Mouse (Mus musculus): ENCODE measurements around the gene Rhox3h.
"Not testable (repeated sequence)": the region's sequence is repeated elsewhere in the genome, so short reads cannot be mapped to it uniquely, and the experiment has no call there.

The Rhox3h gene

GRCm38 (mm10) chrX:37668664-37669063 lies at the start of gene Rhox3h:
Rhox3h (minus strand) TSS chrX:37668764.
- not testable (repeated sequence) for DNase-seq (ENCODE audit: low read depth, low spot score)

DNA sequence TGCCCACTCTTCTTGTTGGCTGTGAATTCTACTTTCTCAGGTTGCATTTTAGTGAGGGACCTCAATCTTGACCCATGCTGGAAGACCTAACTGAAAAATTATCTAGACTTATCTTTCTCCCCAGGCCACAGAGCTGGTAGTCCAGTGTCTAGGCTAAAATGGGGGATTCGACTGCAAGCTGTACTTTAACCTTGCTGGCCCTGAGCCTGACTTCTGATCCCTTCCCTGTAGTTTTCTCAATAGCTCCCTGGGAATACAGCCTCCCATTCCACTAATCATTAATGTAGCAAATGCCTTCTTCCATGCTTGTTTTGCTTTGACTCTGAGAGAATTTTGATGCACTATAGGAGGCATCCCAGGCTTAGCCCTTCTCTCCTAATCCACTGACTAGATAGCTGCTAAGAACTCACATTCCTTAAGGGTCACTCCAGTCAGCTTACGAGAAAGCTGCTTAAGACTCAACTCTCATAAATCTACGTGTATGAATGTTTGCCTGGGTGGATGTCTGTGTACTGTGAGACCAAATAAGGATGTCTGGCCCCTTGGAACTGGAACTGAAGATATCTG lies 33.3 kb upstream of the Rhox3h start:
- no peak for DNase-seq (ENCODE audit: low read depth, low spot score)

GRCm38 (mm10) chrX:37692261-37692660 lies 23.7 kb upstream of the Rhox3h start:
- DNase-seq (ENCODE audit: low read depth, low spot score), result no peak

DNA sequence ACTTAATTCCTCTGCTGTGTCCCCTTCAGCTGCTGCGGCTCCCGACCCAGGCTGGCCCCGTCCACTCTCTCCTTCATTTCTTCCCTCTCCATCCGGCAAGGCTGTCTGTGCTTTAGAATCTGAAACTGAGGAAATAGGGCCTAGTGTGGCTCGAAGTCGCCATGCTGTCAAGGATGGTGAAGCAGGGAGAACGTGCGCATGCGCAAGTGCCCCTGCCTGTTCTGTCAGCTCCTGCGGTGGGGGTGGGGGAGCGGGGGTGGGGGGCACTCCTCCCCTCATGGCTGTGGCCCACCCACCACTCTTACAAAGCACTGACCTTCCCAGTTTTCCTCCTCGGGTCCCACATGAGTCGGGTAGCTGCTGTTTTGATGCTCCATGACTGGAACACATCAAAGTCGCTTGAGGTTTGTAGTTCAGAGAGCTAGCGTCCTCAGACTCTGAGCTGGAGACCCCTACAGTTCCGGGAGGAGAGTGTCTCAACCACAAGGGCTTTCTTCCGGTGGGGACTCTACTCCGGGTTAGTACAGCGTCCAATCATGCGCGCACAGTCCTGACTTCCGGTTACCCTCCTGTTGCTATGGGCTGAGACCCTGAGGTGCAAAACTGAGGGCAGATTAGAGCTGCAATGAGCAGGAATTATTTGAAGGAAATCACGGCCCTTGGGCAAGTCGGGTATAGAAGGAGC lies 14.6 kb upstream of the Rhox3h start:
- peak; percentile 9 for DNase-seq (ENCODE audit: low read depth, low spot score)

GRCm38 (mm10) chrX:37673177-37673576 lies 4.6 kb upstream of the Rhox3h start, which contains the start of gene Rhox2h:
Rhox2h (minus strand) TSS chrX:37673277.
- DNase-seq (ENCODE audit: low read depth, low spot score), result not testable (repeated sequence)

DNA sequence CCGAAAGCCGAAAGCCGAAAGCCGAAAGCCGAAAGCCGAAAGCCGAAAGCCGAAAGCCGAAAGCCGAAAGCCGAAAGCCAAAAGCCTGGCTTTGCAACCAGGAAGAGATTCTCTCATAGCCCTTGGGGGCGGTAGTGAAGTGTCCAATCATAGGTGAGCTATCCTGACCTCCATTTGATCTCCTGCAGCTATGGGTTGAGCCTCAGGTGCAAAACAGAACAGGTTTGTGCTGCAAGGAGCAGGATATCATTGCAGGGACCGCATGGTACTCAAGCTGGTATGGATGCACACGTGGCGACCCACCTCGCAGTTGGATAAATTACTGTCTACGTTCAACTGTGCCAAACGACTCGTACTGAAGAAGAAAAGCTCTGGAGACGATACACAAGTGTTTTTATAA lies 17.3 kb downstream of the Rhox3h start, which contains the start of gene Rhox4g:
Rhox4g (minus strand) TSS at position 101 of the 400 bp plus-strand sequence.
- DNase-seq (ENCODE audit: low read depth, low spot score), result not testable (repeated sequence)

GRCm38 (mm10) chrX:37643370-37643769 lies 25.2 kb downstream of the Rhox3h start, which contains the start of gene Rhox2g:
Rhox2g (minus strand) TSS chrX:37643470.
- DNase-seq (ENCODE audit: low read depth, low spot score), result not testable (repeated sequence)

DNA sequence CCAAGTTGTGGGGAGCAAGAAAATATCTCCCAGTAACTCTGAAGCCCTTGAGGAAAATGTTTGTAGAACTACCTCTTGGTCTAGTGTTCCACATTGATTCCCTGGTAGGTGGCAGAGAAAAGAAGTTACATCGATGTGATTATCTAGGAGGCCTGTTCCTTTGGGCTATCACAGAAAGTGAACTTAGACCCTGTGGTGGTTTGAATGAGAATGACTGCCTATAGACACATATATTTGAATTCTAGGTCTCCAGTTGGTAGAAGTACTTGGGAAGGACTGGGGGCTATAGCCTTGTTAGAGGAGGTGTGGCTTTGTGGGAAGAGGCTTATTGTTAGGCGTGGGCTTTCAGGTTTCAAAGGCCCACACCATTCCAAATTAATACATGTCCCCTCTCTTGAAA lies 40.1 kb downstream of the Rhox3h start, which contains the start of gene Rhox3g:
Rhox3g (minus strand) TSS at position 101 of the 400 bp plus-strand sequence.
- DNase-seq (ENCODE audit: low read depth, low spot score), result not testable (repeated sequence)
